Mouse (Mus musculus) T-cell, adult 66 days (primary cell): ENCODE data around the gene Gpr63. TPM values are rescaled to one million over a fixed set of nuclear protein-coding genes. Genes with fewer than 3 reads are reported as not detected.

ENCODE experiments used
- total RNA-seq, 2 experiments: library from RNA; stranded (reverse); gene quantifications; 3 replicates in 1 of 2; 4 replicates in 1 of 2; pipeline ENCODE4 v1.2.4; 2023

The Gpr63 gene
- total RNA-seq, result under 1 TPM in 1 of 2 experiments, not detected in 1; 0.24 TPM

DNA sequence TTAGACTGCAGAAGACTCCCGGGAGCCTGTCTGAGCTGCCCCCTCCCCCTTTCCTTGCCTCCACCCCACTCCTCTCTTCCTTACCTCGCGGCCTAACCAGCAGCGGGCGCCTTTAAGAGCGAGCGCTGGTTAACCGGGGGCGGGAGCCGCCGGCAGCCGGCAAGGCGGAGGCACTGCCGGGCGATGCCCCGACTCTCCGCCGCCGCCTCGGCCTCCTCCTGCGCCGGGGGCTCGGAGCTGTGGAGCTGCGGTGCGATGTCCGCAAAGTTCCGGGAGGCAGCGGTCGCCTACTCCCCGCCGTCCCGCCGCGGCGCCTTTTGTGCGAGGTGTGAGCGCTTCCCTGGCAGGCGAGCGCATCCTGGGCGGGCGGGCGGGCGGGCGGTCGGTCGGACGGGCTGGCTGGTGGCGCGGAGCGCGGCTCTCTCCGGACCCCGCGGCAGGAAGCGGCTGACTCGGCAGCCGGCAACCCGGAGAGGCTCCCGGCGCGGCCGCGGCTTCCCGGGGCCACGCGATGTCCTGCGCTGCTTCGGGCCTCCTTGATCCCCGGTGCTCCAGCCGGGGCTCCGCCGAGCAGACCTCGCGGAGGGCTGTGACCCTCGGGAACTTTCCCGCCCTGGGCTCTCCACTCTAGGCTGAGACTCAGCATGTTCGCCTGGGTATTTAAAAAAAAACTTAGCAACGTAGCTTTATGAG lies at the start of gene Gpr63:
Gene Gpr63 (plus strand): TSS at position 109 of the 693 bp plus-strand sequence.

Other genes with a start within 250 kb of the Gpr63 start
- not detected for gene Klhl32, start 115.3 kb upstream of the Gpr63 start, total RNA-seq
- 10 to 100 TPM; 17.5 to 25.7 TPM for gene Ndufaf4, start 68.3 kb upstream of the Gpr63 start, total RNA-seq